Mouse (Mus musculus) heart, adult 2 months (tissue): Measurements from ENCODE around the gene Gm20075.

ENCODE experiments used
- CTCF ChIP-seq: fragments of 200-600 bp; IDR thresholded peaks from 2 replicates; pipeline ENCODE4 v1.8.1; 2022; ENCODE audit warnings: antibody characterized with exemption, mild to moderate bottlenecking, moderate library complexity
- EP300 ChIP-seq: fragments of 200-500 bp; IDR thresholded peaks from 2 replicates; pipeline ENCODE4 v1.6.1; 2011; ENCODE audit warnings: low read depth, low read length, control low read depth; ENCODE audit not compliant: insufficient read depth
- POLR2A ChIP-seq: fragments of 200-500 bp; IDR thresholded peaks from 2 replicates; pipeline ENCODE4 v1.6.1; 2011; ENCODE audit warnings: mild to moderate bottlenecking, low read depth, low read length, control low read depth; ENCODE audit not compliant: insufficient read depth

DNA sequence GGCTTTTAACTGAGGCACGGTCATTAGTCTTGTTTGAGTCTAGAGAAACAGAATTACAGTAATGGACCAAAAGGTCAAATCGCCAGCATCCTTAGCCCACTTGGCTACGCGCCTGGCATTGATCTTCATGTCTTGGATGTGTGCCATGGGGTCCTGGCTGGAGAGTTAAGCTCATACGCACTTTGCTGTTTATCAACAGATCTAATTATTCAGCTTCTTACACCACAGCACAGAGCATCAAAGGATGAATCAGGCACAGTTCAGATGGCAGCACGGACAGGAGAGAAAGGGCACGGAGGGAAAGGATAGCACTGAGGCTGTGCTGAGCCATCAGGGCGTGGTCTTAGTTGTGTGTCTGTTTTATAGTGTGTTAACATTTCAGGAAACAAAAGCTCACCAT, 7.6 kb downstream of the Gm20075 start:
- TF ChIP-seq CTCF (no peak), POLR2A (no peak), EP300 (no peak)
